8 mouse cellular contexts compared by ENCODE assay signal in genomic region chr17:84626276-84626856, GRCm38 (mm10). TPM values are rescaled to one million over a fixed set of nuclear protein-coding genes. Genes with fewer than 3 reads are reported as not detected.
DNase-seq lines count a peak whose midpoint lies in the region; ATAC-seq and TF ChIP-seq lines count a peak whose summit lies in the region.

Dync2li1 (plus strand) TSS chr17:84626496.

- H3K4me2 ChIP-seq in hindbrain, postnatal 0 days (ENCODE audit: low read depth, low read length) = peak within 1 kb of the TSS; percentile 74

- no peaks in the 10 kb centered on the region for H3K9me3 ChIP-seq in hindbrain, postnatal 0 days (ENCODE audit: low read length)

- peak; percentile 98 for ATAC-seq in hindbrain, postnatal 0 days

- no peak within 1 kb of the TSS for H3K27ac ChIP-seq in cortical plate, adult 2 months (ENCODE audit: insufficient read depth, low read length)
- H3K27ac ChIP-seq in gastrocnemius, adult 2 months = peak within 1 kb of the TSS; percentile 82
- H3K27ac ChIP-seq in hindbrain, postnatal 0 days = peak within 1 kb of the TSS; percentile 75

- H3K9ac ChIP-seq in hindbrain, postnatal 0 days (replicated peaks; ENCODE audit: low read length) = peak within 1 kb of the TSS; percentile 52

- WGBS in hindbrain, postnatal 0 days = under 1% methylated on average over 25 of the region's 25 CpGs

- H3K36me3 ChIP-seq in hindbrain, postnatal 0 days (ENCODE audit: insufficient read depth, low read length) = no peaks in the 10 kb centered on the region

- no peak for TF ChIP-seq CTCF in cortical plate, adult 2 months (IDR thresholded peaks at IDR 0.05; ENCODE audit: extremely low read depth, insufficient read depth, low read length)
- no peak for TF ChIP-seq CTCF in gastrocnemius, adult 2 months (IDR thresholded peaks at IDR 0.05)
- peak; percentile 10; the same call in 1 of the 2 replicates for TF ChIP-seq CTCF in hindbrain, postnatal 0 days (IDR thresholded peaks at IDR 0.05; ENCODE audit: low read depth)

- H3K4me1 ChIP-seq in cortical plate, adult 2 months (ENCODE audit: control insufficient read depth, insufficient read depth, low read length) = no peaks in the 10 kb centered on the region; the same call in 1 of the 2 replicates
- peaks cover 5% of the 10 kb centered on the region; the same call in 1 of the 2 replicates for H3K4me1 ChIP-seq in hindbrain, postnatal 0 days (ENCODE audit: insufficient read depth, low read length)

- intact Hi-C loops in gastrocnemius, adult 2 months (cut with DNase I) = no loop called here

- peak; percentile 89; the same call in 1 of the 2 replicates for TF ChIP-seq POLR2A in cortical plate, adult 2 months (IDR thresholded peaks at IDR 0.05; ENCODE audit: extremely low read depth, insufficient read depth, low read length)

- peak; percentile 95 for DNase-seq in adipocyte (ENCODE audit: low spot score)
- DNase-seq in gastrocnemius, adult 2 months = peak; percentile 93
- peak; percentile 98 for DNase-seq in hindbrain, postnatal 0 days (ENCODE audit: low spot score)
- DNase-seq in left cerebral cortex, adult 18-20 months (ENCODE audit: low spot score in 2 of 2) = peak; percentile 91 to 93
- DNase-seq in lung, postnatal 4 days = peak; percentile 90 to 92
- peak; percentile 97 for DNase-seq in retina, postnatal 1 day
- peak; percentile 91 for DNase-seq in thymus, postnatal 4 days

- no peaks in the 10 kb centered on the region for H3K27me3 ChIP-seq in hindbrain, postnatal 0 days (ENCODE audit: insufficient read depth, low read length)

- peak within 1 kb of the TSS; percentile 63 for H3K4me3 ChIP-seq in cortical plate, adult 2 months (ENCODE audit: insufficient read depth, low read length)
- peak within 1 kb of the TSS; percentile 89 for H3K4me3 ChIP-seq in gastrocnemius, adult 2 months
- H3K4me3 ChIP-seq in hindbrain, postnatal 0 days (ENCODE audit: low read length) = peak within 1 kb of the TSS; percentile 54

RNA-seq across cellular contexts. Expression of gene Dync2li1, which starts in this region (rescaled TPM):
- polyA plus RNA-seq in cortical plate, adult 2 months (2012; rRNA removed) = 26.6 and 27.5 TPM in 2 replicates
- total RNA-seq in gastrocnemius, adult 2 months (2021) = 1 to 10 TPM; 3.2 to 3.6 TPM
- 9.8 and 9.9 TPM in 2 replicates for total RNA-seq in hindbrain, postnatal 0 days (2014; rRNA removed)
- polyA plus RNA-seq in hindbrain, postnatal 0 days (2015; fragmentation: Nextera tagmentation; extraction: Ambion mirVana) = 33.2 and 36.2 TPM in 2 replicates
- total RNA-seq in left cerebral cortex, adult 18-20 months (2021) = 10 to 100 TPM; 21.0 to 23.1 TPM
